Mouse (Mus musculus) erythroblast, embryonic 14.5 days (primary cell): ENCODE data around the gene Nfkbil1.

Experiments
- GATA1 ChIP-seq: IDR thresholded peaks from 2 replicates; pipeline ENCODE4 v1.6.1; 2012; ENCODE audit warnings: low read length, inconsistent platforms, mixed read lengths
- TAL1 ChIP-seq: IDR thresholded peaks from 3 replicates; pipeline ENCODE4 v1.6.1; 2012; ENCODE audit warnings: low read length, inconsistent platforms, mixed read lengths

- no peak for TF ChIP-seq TAL1
- TF ChIP-seq GATA1, result no peak
Measured at GRCm38 (mm10) chr17:35244999-35245398, 9.4 kb upstream of the Nfkbil1 start.
